ENCODE assay signal across 8 mouse cellular contexts in genomic region chr17:31276922-31277918, GRCm38 (mm10). TPM values are rescaled to one million over a fixed set of nuclear protein-coding genes. Genes with fewer than 3 reads are reported as not detected.
DNase-seq lines count a peak whose midpoint lies in the region; ATAC-seq and TF ChIP-seq lines count a peak whose summit lies in the region.

TSS of gene Rsph1 (minus strand) at chr17:31277383.

- H3K4me2 ChIP-seq in forebrain, embryonic 13.5 days = peak within 1 kb of the TSS; percentile 90
- H3K4me2 ChIP-seq in heart, embryonic 16.5 days (ENCODE audit: low read depth, low read length) = peak within 1 kb of the TSS; percentile 94
- peak within 1 kb of the TSS; percentile 66 for H3K4me2 ChIP-seq in liver, embryonic 12.5 days
- H3K4me2 ChIP-seq in myocyte (ENCODE audit: low read depth) = peak within 1 kb of the TSS; percentile 38

- WGBS in forebrain, embryonic 13.5 days = 9% methylated on average over 44 of the region's 44 CpGs
- WGBS in heart, embryonic 16.5 days = 10% methylated on average over 44 of the region's 44 CpGs
- WGBS in liver, embryonic 12.5 days (ENCODE audit: insufficient replicate concordance) = 12% methylated on average over 44 of the region's 44 CpGs

- no peaks in the 10 kb centered on the region; the same call in 1 of the 2 replicates for H3K27me3 ChIP-seq in forebrain, embryonic 13.5 days
- H3K27me3 ChIP-seq in heart, embryonic 16.5 days (ENCODE audit: control insufficient read depth, insufficient read depth, low read length) = no peaks in the 10 kb centered on the region; the same call in 1 of the 2 replicates
- H3K27me3 ChIP-seq in liver, embryonic 12.5 days (replicated peaks) = peaks cover 12% of the 10 kb centered on the region; the same call in 1 of the 2 replicates
- H3K27me3 ChIP-seq in myocyte (ENCODE audit: control insufficient read depth, insufficient read depth, insufficient read length) = no peaks in the 10 kb centered on the region

- peak within 1 kb of the TSS; percentile 49 for H3K4me3 ChIP-seq in forebrain, embryonic 13.5 days
- peak within 1 kb of the TSS; percentile 58 for H3K4me3 ChIP-seq in heart, embryonic 16.5 days (ENCODE audit: low read length)
- peak within 1 kb of the TSS; percentile 43 for H3K4me3 ChIP-seq in liver, embryonic 12.5 days
- no peak within 1 kb of the TSS for H3K4me3 ChIP-seq in myocyte

- H3K9me3 ChIP-seq in forebrain, embryonic 13.5 days (replicated peaks) = no peaks in the 10 kb centered on the region
- no peaks in the 10 kb centered on the region for H3K9me3 ChIP-seq in heart, embryonic 16.5 days (replicated peaks; ENCODE audit: control insufficient read depth, low read length)
- H3K9me3 ChIP-seq in liver, embryonic 12.5 days (replicated peaks) = no peaks in the 10 kb centered on the region

- H3K4me1 ChIP-seq in forebrain, embryonic 13.5 days = peaks cover 16% of the 10 kb centered on the region
- H3K4me1 ChIP-seq in heart, embryonic 16.5 days (ENCODE audit: control insufficient read depth, insufficient read depth, low read length) = peaks cover 5% of the 10 kb centered on the region; the same call in 1 of the 2 replicates
- peaks cover 19% of the 10 kb centered on the region for H3K4me1 ChIP-seq in liver, embryonic 12.5 days

- H3K36me3 ChIP-seq in forebrain, embryonic 13.5 days (ENCODE audit: poor library complexity, severe bottlenecking) = no peaks in the 10 kb centered on the region
- no peaks in the 10 kb centered on the region for H3K36me3 ChIP-seq in heart, embryonic 16.5 days (ENCODE audit: control insufficient read depth, insufficient read depth)
- H3K36me3 ChIP-seq in liver, embryonic 12.5 days = no peaks in the 10 kb centered on the region
- H3K36me3 ChIP-seq in myocyte (ENCODE audit: control insufficient read depth, insufficient read depth) = no peaks in the 10 kb centered on the region

- no peak within 1 kb of the TSS for H3ac ChIP-seq in myocyte (ENCODE audit: control insufficient read depth, insufficient read length)

- DNase-seq in CD4-positive, CD25-positive, alpha-beta regulatory T cell, adult 2 months (ENCODE audit: low read depth, low spot score) = peak; percentile 92
- peak; percentile 88 for DNase-seq in cerebellum, adult 11 months
- peak; percentile 98 to 100 for DNase-seq in kidney, postnatal 25 days
- peak; percentile 88 to 92 for DNase-seq in spleen, postnatal 36 days (ENCODE audit: low spot score in 2 of 2)

- peak within 1 kb of the TSS; percentile 65 for H3K9ac ChIP-seq in forebrain, embryonic 13.5 days
- H3K9ac ChIP-seq in heart, embryonic 16.5 days (ENCODE audit: low read length) = peak within 1 kb of the TSS; percentile 63
- H3K9ac ChIP-seq in liver, embryonic 12.5 days = no peak within 1 kb of the TSS

- no peak for TF ChIP-seq POLR2A in myocyte (IDR thresholded peaks at IDR 0.05; ENCODE audit: insufficient read length, low read depth)

- ATAC-seq in forebrain, embryonic 13.5 days = peak; percentile 92
- ATAC-seq in heart, embryonic 16.5 days (replicated peaks; ENCODE audit: extremely low read depth, insufficient read depth, low FRiP score) = peak; percentile 87
- peak; percentile 55 for ATAC-seq in liver, embryonic 12.5 days

- no peaks in the 10 kb centered on the region for H3K79me2 ChIP-seq in myocyte (ENCODE audit: control insufficient read depth, insufficient read depth)

- H3K27ac ChIP-seq in forebrain, embryonic 13.5 days = peak within 1 kb of the TSS; percentile 31; the same call in 1 of the 2 replicates
- no peak within 1 kb of the TSS for H3K27ac ChIP-seq in heart, embryonic 16.5 days (ENCODE audit: low read length)
- H3K27ac ChIP-seq in liver, embryonic 12.5 days = no peak within 1 kb of the TSS

TF ChIP-seq in myocyte, 11 proteins besides CTCF, POLR2A, EP300 and RAD21:
- TF ChIP-seq TCF3 (IDR thresholded peaks at IDR 0.05; ENCODE audit: insufficient read length, low read depth) (no peak), MAX (IDR thresholded peaks at IDR 0.05; ENCODE audit: low read depth) (no peak), REST (IDR thresholded peaks at IDR 0.05; ENCODE audit: insufficient read depth, insufficient read length) (no peak), POLR2AphosphoS2 (IDR thresholded peaks at IDR 0.05; ENCODE audit: insufficient read length, low read depth) (no peak), SRF (IDR thresholded peaks at IDR 0.05; ENCODE audit: control insufficient read depth, insufficient read length, low read depth) (no peak), USF1 (IDR thresholded peaks at IDR 0.05; ENCODE audit: low read depth) (no peak), TCF12 (IDR thresholded peaks at IDR 0.05; ENCODE audit: insufficient read depth, poor library complexity, severe bottlenecking) (no peak), MYOG (IDR thresholded peaks at IDR 0.05; ENCODE audit: control insufficient read depth in 1 of 3, insufficient read depth in 1 of 3, insufficient read length in 2 of 3, low read depth in 2 of 3) (no peak), CEBPB (IDR thresholded peaks at IDR 0.05; ENCODE audit: insufficient read depth, poor library complexity, severe bottlenecking) (no peak)

RNA-seq across cellular contexts. Expression of gene Rsph1, which starts in this region (rescaled TPM):
- 4.0 and 5.2 TPM in 2 replicates for polyA plus RNA-seq in forebrain, embryonic 13.5 days (2015; fragmentation: Nextera tagmentation; extraction: Ambion mirVana)
- polyA plus RNA-seq in heart, embryonic 16.5 days (2015; fragmentation: Nextera tagmentation; extraction: Ambion mirVana) = 3.5 and 4.0 TPM in 2 replicates
- 0.25 and 0.32 TPM in 2 replicates for polyA plus RNA-seq in liver, embryonic 12.5 days (2016; fragmentation: Nextera tagmentation; extraction: Ambion mirVana)
- 0.30 TPM for polyA plus RNA-seq in myocyte (2012; fragmentation: generic; extraction: Trizol)

Comparison
In these comparisons a context has a peak if more than half of its experiments do, and no peak if none do; other contexts are left out.
1. Peak in ATAC-seq, H3K4me3 ChIP-seq and H3K4me2 ChIP-seq in liver, embryonic 12.5 days; RNA of the gene not detected or under 1 TPM.
2. H3K4me2 ChIP-seq: peak in every context shown above with its lines; median percentile 94 in heart, embryonic 16.5 days; 90 in forebrain, embryonic 13.5 days; 66 in liver, embryonic 12.5 days; 38 in myocyte.